Mouse (Mus musculus) testis, adult 2 months (tissue): ENCODE results near the gene Olfr1490.

Experiments
- CTCF ChIP-seq: fragments of 200-500 bp; IDR thresholded peaks from 2 replicates; pipeline ENCODE4 v1.5.1; 2012; ENCODE audit warnings: low read depth, mild to moderate bottlenecking, inconsistent platforms, low read length, moderate library complexity; ENCODE audit not compliant: control insufficient read depth, insufficient read depth, insufficient replicate concordance
- POLR2A ChIP-seq: fragments of 200-500 bp; IDR thresholded peaks from 2 replicates; pipeline ENCODE4 v1.6.1; 2012; ENCODE audit warnings: low read depth, mild to moderate bottlenecking, inconsistent platforms, low read length, moderate library complexity; ENCODE audit not compliant: control insufficient read depth

GRCm38 (mm10) chr19:13696968-13697367, 46.1 kb downstream of the Olfr1490 start, which contains the start of gene Olfr1491:
- TF ChIP-seq CTCF (no peak), POLR2A (no peak)
